Mouse (Mus musculus) urinary bladder, postnatal 4 days (tissue): Measurements from ENCODE around the gene Gm20388.
A peak's percentile ranks its signal among the peaks of the same experiment; 100 is the strongest.

Source experiments
- DNase-seq, 2 experiments: peaks; one replicate each; pipeline ENCODE4 v3.0.0; 2021 to 2022; ENCODE audit warnings: low spot score in 2 of 2

The Gm20388 gene

GRCm38 (mm10) chr8:122640825-122641224 is 2730.2 kb downstream of the Gm20388 start:
- no peak for DNase-seq

GRCm38 (mm10) chr8:122641406-122641805 is 2730.8 kb downstream of the Gm20388 start:
- no peak for DNase-seq

- DNase-seq = no peak
Observed at GRCm38 (mm10) chr8:122642071-122642470, 2731.4 kb downstream of the Gm20388 start.

- DNase-seq = no peak
Observed at GRCm38 (mm10) chr8:122644175-122644954, 2733.7 kb downstream of the Gm20388 start.

- DNase-seq = no peak
Observed at GRCm38 (mm10) chr8:122646337-122646736, 2735.7 kb downstream of the Gm20388 start.

- no peak for DNase-seq
Observed at GRCm38 (mm10) chr8:122648192-122648970, 2737.7 kb downstream of the Gm20388 start.

GRCm38 (mm10) chr8:122651326-122651921 is 2740.8 kb downstream of the Gm20388 start:
- no peak for DNase-seq

GRCm38 (mm10) chr8:122652643-122653042 is 2742.0 kb downstream of the Gm20388 start:
- DNase-seq = no peak

GRCm38 (mm10) chr8:122654768-122655167 is 2744.1 kb downstream of the Gm20388 start:
- no peak for DNase-seq

GRCm38 (mm10) chr8:122656056-122656999 is 2745.7 kb downstream of the Gm20388 start:
- peak in 1 of 2 experiments; percentile 37 for DNase-seq

GRCm38 (mm10) chr8:122658149-122658806 is 2747.6 kb downstream of the Gm20388 start:
- no peak for DNase-seq

GRCm38 (mm10) chr8:122658807-122659160 is 2748.1 kb downstream of the Gm20388 start:
- no peak for DNase-seq

- DNase-seq = no peak
Observed at GRCm38 (mm10) chr8:122660022-122660421, 2749.4 kb downstream of the Gm20388 start.

- DNase-seq = peak; percentile 81
Observed at GRCm38 (mm10) chr8:122661138-122661537, 2750.5 kb downstream of the Gm20388 start.

GRCm38 (mm10) chr8:122661894-122662293 is 2751.3 kb downstream of the Gm20388 start:
- no peak for DNase-seq

- no peak for DNase-seq
Observed at GRCm38 (mm10) chr8:122663106-122663505, 2752.5 kb downstream of the Gm20388 start.

GRCm38 (mm10) chr8:122663670-122664069 is 2753.0 kb downstream of the Gm20388 start:
- no peak for DNase-seq

- DNase-seq = peak in 1 of 2 experiments; percentile 67
Observed at GRCm38 (mm10) chr8:122665221-122665620, 2754.6 kb downstream of the Gm20388 start.

- DNase-seq = peak; percentile 66 to 72
Observed at GRCm38 (mm10) chr8:122665667-122666316, 2755.2 kb downstream of the Gm20388 start.

- peak in 1 of 2 experiments; percentile 38 for DNase-seq
Observed at GRCm38 (mm10) chr8:122666338-122666764, 2755.7 kb downstream of the Gm20388 start.
